Mouse (Mus musculus) frontal cortex, adult 2 months (tissue): ENCODE results near the gene Gm19345. TPM values are rescaled to one million over a fixed set of nuclear protein-coding genes. Genes with fewer than 3 reads are reported as not detected.

ENCODE experiments used
- DNase-seq, 2 experiments: peaks; one replicate each; pipeline ENCODE4 v3.0.0; 2022; ENCODE audit warnings: low spot score in 1 of 2; ENCODE audit errors: extremely low spot score in 1 of 2
- polyA plus RNA-seq: library from polyadenylated mRNA; depleted of rRNA; stranded (reverse); fragments of >200 nt; gene quantifications from 2 replicates; pipeline ENCODE4 v1.2.3, GENCODE M21; 2012

Gene Gm19345
- polyA plus RNA-seq, 1 experiment: 5.2 TPM

DNA sequence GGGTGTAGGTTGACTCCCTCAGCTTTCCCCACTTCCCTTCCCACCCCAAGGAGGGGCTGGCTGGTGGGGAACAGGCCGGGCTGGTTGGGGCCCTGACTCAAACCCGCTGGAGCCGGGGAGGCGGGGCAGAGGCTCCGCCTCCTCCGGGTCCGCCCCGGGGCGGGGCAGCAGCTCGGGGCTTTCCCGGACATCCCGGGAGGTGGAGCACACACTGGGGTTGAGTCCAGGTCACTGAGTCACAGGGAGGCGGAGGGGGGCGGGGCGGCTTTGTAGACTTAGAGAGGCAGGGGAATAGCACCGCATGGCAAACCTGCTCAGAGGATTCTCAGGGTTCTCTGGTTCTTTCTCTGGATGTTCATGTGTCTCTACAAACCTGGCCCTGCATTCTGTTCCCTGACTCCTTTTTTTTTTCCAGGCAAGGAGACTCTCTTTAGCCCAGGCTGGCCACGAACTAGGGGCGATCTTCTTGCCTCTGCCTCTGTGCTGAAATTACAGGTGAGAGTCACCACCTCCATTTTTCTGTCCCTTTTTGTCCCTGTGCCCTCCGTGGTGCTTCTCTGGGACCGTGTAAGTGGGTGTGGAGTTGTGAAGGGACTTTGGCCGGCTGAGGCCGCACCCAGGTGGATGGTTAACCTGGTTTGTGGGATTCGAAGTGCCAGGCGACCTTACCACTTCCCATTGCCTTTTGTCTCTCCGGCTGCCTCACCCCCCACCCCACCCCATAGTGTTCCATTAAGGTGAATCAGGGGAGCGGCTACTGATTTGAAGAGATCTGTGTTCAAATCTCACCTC lies 27.4 kb upstream of the Gm19345 start:
- peak in 1 of 2 experiments; percentile 22 for DNase-seq

- no peak for DNase-seq
Observed at GRCm38 (mm10) chr7:19826756-19827155, 25.0 kb upstream of the Gm19345 start.

- no peak for DNase-seq
Observed at GRCm38 (mm10) chr7:19829694-19830093, 22.1 kb upstream of the Gm19345 start.

DNA sequence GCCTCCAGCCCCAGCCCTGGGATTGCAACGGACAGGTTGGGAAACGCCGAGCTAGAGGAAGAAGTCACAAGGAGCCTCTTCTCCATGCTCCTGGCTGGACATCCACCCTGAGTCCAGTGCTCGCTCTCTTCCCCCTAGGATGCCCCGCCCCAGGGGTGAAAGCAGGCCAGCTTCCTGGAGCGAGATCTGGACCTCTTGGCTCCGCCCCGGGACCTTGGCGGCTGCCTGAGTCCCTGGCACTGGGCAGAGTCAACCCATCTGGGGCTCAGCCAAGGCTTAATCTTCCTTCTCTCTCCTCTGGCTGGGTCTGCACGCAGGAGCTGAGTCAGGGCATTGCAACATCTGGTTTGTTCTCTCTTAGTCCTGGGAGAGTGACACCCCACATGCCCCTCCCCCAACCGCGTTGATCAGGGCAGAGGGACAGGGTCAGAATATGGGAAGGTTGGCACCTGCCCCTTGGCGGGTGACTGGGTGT lies 21.1 kb upstream of the Gm19345 start:
- DNase-seq: peak in 1 of 2 experiments; percentile 21

GRCm38 (mm10) chr7:19831837-19832236 lies 20.0 kb upstream of the Gm19345 start:
- no peak for DNase-seq

DNA sequence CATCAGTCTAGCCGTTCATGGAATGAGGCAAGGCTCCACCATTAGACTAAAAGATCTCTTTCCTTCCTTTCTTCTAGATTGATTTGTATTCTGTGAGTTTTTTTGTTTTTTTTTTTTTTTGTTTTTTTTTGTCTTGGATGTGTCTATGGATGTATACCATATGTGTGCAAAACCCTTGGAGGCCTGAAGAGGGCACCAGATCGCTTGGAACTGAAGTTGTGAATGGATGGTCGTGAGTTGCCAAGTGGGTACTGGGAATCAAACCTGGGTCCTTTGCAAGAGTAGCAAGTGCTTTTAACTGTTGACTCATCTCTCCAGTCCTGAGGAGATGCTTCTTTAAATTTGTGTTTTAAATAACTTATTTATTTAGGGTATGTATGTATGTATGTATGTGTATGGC lies 17.7 kb upstream of the Gm19345 start:
- DNase-seq: no peak

DNA sequence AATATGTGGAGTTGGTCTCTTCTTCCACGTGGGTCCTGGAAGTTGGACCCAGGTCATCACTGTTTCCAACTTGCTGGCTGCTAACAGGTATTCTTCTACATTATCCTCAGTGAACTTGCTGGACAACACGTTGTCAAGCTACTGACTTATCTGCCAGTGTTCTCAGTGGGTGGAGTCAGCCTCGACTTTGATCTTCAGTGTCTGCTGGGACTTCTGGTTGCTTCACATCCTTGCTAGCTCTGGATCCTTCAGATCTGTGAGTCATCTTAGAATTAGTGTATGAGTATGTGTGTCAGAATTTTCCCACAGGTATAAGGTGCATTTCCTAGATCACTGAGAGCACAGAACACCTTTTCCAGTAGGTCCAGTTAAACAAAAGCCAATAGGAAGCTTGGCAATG lies 15.0 kb upstream of the Gm19345 start:
- DNase-seq: no peak

GRCm38 (mm10) chr7:19840371-19840770 lies 11.4 kb upstream of the Gm19345 start:
- no peak for DNase-seq

DNA sequence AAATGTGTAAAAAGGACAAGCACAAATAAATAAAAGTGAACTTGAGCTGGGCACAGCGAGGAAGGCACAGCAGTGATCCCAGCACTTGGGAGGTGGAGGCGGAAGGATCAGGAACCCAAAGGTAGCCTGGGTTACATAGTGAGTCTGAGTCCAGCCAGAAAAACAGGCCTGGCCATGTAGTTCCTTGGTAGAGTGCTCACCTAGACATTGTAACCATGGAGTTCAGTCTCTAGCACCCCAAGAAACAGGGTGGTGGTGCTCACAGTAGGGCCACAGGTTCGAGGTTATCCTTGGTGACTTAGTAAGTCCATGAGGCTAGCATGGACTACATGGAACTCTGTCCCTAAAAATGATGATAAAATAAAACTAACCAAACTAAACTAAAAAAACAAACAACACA lies 10.9 kb upstream of the Gm19345 start:
- DNase-seq: no peak

GRCm38 (mm10) chr7:19841686-19842413 lies 10.0 kb upstream of the Gm19345 start:
- no peak for DNase-seq

- DNase-seq: no peak
Observed at GRCm38 (mm10) chr7:19842885-19843504, 8.8 kb upstream of the Gm19345 start.

DNA sequence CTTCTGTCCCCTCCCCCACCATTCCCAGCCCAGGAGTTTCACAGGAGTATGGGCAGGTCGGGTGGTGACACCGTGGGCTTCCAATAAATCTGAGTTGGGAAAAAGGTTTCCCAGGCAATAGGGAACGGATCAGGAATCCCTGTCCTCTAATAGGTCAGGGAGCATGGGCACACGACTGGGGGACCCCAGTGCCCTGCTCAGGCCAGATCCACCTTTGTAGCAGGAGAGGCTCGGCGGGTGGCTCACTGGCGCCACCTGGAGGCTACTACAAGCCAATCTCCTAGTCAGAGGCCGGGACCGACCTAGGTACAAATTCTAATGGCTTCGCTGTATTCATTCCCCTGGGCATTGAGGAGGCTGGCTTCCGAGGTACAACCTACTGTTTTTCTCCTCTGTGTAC lies 8.2 kb upstream of the Gm19345 start:
- peak; percentile 10 to 74 for DNase-seq

- DNase-seq: no peak
Observed at GRCm38 (mm10) chr7:19844521-19845171, 7.2 kb upstream of the Gm19345 start.

DNA sequence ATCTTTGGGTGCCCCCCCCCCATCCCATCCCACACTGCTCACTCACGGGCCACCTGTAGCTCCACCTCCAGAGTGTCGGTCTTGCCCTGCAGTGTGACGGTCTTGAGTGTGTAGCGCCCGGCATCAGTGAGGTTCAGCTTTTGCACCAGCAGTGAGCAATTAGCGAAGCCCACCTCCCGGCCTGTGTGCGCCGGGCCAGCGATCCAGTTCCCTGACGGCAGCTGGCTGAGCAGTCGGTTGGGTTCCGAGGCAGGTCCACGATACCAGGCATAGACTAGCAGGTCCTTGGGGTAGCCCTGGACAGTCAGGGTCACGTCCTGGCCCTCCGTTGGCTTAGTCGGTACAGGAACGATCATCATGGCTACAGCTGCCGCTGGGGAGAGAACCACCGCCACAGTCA lies 1.7 kb downstream of the Gm19345 start:
- no peak for DNase-seq

DNA sequence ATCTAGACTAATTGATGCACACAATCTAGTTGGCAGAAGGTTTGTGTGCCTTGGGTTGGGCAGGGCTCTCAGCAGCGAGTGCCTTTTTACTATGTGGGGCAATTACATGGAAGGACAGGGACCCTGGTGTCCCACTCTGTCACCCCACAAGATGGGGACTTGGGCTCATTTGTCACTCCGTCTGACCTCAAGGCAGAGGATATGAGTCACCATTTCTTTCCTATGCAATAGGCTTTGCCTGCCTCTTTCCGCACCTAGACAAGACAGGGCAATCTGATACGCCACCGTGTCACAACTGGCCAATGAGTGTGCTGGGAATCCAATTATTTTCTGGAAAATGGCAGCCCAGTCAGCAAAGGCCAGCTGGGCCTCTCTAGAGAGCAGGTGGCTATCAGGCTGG lies 3.9 kb downstream of the Gm19345 start:
- DNase-seq: no peak

- DNase-seq: no peak
Observed at GRCm38 (mm10) chr7:19856283-19856682, 4.5 kb downstream of the Gm19345 start.

GRCm38 (mm10) chr7:19859740-19860139 lies 7.9 kb downstream of the Gm19345 start:
- DNase-seq: no peak

DNA sequence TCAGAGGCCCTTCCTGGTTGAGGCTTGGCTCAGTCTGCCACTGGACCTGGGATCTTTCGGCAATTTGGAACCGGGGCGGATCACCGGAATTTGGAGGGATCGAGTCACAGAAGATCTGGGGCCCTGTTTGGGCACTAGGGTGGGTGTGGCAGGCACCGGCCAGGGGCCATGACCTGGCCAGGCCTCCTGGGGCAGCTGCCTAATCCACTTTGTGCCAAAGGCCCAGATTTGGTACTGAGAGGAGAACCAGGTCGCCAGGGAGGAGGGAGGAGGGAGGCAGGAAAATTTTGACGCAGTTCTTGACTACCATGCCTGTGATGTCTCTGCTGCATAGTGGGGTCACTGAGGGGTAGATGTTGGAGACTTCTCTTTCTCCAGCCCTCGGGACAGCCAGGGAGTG lies 9.4 kb downstream of the Gm19345 start, which contains the start of gene Ceacam16:
Ceacam16 (minus strand) TSS at position 101 of the 400 bp plus-strand sequence.
- DNase-seq: no peak

DNA sequence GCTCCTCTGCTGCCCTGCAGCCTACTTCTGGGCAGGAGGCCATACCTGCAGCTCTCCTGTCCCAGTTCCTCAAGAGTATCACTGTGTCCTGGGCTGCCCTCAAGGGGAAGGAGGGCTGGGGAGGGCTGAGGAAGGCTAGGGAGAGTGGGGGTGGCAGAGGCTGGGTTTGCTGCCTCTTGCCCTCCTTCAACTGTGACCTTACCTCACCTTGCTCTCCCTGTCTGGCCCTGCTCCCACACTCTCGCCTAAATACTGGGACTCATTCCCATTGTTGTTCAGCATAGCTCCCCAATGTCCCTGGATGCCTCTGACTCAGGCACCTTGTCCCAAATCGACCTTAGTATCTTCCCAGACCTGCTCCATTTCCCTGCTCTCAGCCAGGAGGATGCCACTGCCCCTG lies 12.4 kb downstream of the Gm19345 start:
- DNase-seq: no peak

DNA sequence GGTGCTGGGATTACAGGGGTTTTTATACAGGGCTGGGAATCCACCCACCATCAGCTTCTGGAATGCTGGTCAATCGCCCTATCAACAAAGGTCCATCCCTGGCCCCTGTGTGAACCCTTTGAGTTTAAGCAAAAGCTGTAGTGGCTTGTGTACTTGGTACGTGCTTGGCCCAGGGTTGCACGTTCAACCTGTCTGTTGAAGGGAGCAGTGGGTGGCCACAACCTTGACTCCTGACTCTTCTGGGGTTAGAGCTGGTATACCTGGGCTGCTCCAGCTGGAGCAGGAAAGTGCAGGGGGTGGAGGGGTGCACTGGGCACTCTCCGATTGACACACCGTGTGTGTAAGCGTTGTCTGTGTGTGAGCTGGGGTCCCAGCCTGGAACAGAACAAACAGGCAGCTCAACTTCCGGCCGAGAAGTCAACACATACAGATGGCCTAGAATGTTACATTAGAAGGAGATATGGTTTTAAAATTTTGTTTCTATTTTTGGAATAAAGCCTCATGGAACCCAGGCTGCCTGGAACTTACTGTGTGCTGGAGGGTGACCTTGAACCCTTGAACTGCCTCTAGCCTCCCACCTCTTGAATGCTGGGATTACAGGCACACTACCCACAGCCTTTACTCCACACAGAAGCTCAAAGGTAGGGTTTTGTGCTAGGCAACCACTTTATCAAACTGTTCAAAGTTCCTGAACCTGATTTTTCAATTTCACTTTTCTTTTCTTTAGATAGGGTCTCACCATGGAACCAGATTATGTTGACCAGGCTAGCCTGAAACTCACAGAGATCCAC lies 13.6 kb downstream of the Gm19345 start:
- no peak for DNase-seq
